Mouse (Mus musculus) heart, embryonic 14.5 days (tissue): ENCODE data around the gene Otud7b. TPM values are rescaled to one million over a fixed set of nuclear protein-coding genes. Genes with fewer than 3 reads are reported as not detected.

Experiments
- ATAC-seq: fragments of 200-750 bp; cut with Nextera tagmentation; 2 replicates; pipeline ENCODE4 v1.8.0; 2017; ENCODE audit warnings: low read depth, moderate TSS enrichment; ENCODE audit not compliant: insufficient number of reproducible peaks, insufficient read depth, low FRiP score
- H3K27ac ChIP-seq, 2 experiments: fragments of 200-500 bp in 1 of 2; fragments of 300-500 bp in 1 of 2; sonication (generic) in 1 of 2; replicated peaks in 1 of 2; 2 replicates each; pipeline ENCODE4 v1.5.1; 2012 to 2014; ENCODE audit warnings: low read depth in 2 of 2, low read length in 2 of 2, control low read depth in 1 of 2, mild to moderate bottlenecking in 1 of 2, mixed read lengths in 1 of 2; ENCODE audit not compliant: control insufficient read depth in 1 of 2, insufficient read depth in 1 of 2
- H3K27me3 ChIP-seq: fragments of 300-500 bp; sonication (generic); 2 replicates; pipeline ENCODE4 v1.6.1; 2014; ENCODE audit warnings: mild to moderate bottlenecking, low read length, control low read depth; ENCODE audit not compliant: control insufficient read depth, insufficient read depth
- H3K36me3 ChIP-seq: fragments of 300-500 bp; sonication (generic); 2 replicates; pipeline ENCODE4 v1.6.1; 2014; ENCODE audit warnings: mild to moderate bottlenecking, control low read depth, low read length, mixed read lengths; ENCODE audit not compliant: control insufficient read depth, insufficient read depth
- H3K4me1 ChIP-seq, 2 experiments: fragments of 200-500 bp in 1 of 2; fragments of 300-500 bp in 1 of 2; sonication (generic) in 1 of 2; 2 replicates each; pipeline ENCODE4 v1.6.1; 2012 to 2014; ENCODE audit warnings: low read length in 2 of 2, control low read depth in 1 of 2, mixed read lengths in 1 of 2; ENCODE audit not compliant: control insufficient read depth in 2 of 2, insufficient read depth in 2 of 2
- H3K4me2 ChIP-seq: fragments of 300-500 bp; sonication (generic); 2 replicates; pipeline ENCODE4 v1.6.1; 2014; ENCODE audit warnings: mild to moderate bottlenecking, low read length
- H3K4me3 ChIP-seq, 2 experiments: fragments of 200-500 bp in 1 of 2; fragments of 300-500 bp in 1 of 2; sonication (generic) in 1 of 2; 2 replicates each; pipeline ENCODE4 v1.5.1; 2012 to 2014; ENCODE audit warnings: low read length in 2 of 2, mild to moderate bottlenecking in 2 of 2, control low read depth in 1 of 2, low read depth in 1 of 2, moderate library complexity in 1 of 2; ENCODE audit not compliant: control insufficient read depth in 1 of 2, insufficient read depth in 1 of 2
- H3K9ac ChIP-seq: fragments of 300-500 bp; sonication (generic); 2 replicates; pipeline ENCODE4 v1.6.1; 2014; ENCODE audit warnings: mild to moderate bottlenecking, low read length
- H3K9me3 ChIP-seq: fragments of 300-500 bp; sonication (generic); 2 replicates; pipeline ENCODE4 v1.6.1; 2016; ENCODE audit warnings: low read length, control low read depth; ENCODE audit not compliant: control insufficient read depth
- WGBS: fragments of 180-500 bp; shearing (Covaris S2); extraction: QIAGEN DNeasy Blood & Tissue Kit; methylation state at CpG from one replicate; pipeline ENCODE4 v1.1.7; 2014; 5-methylcytosine and 5-hydroxymethylcytosine counted together
- polyA plus RNA-seq: library from polyadenylated mRNA; unstranded; fragments of >200 nt; fragmentation: Nextera tagmentation; extraction: Ambion mirVana; gene quantifications from 2 replicates; pipeline ENCODE4 v1.2.1, GENCODE M21; 2014

Otud7b gene
- polyA plus RNA-seq, 1 experiment from 2014 or later, result 12.6 TPM

DNA sequence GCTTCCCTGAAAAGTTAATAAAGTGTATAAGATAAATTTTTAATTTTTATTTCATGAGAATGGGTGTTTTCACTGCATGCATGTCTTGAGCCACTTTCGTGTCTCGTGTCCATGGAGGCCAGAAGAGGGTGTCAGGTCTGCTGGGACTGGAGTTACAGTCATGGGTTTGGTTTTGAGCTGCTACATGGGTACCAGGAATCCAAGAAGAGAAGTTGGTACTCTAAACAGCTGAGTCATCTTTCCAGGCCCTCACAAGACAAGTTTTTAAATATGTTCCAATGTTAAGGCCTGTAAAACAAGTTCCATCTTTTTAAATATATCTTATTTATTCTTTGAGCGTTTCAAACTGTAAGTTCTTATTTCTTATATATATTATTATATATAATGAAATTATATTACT, 40.1 kb upstream of the Otud7b start:
- 73% methylated on average over 3 of the region's 3 CpGs for WGBS
- Histone ChIP-seq H3K36me3 (no peaks in the 10 kb centered on the region), H3K9ac (no peak overlapping the region), H3K27ac (no peak overlapping the region), H3K4me3 (no peak overlapping the region), H3K9me3 (no peaks in the 10 kb centered on the region), H3K4me2 (no peak overlapping the region), H3K4me1 (no peaks in the 10 kb centered on the region), H3K27me3 (no peaks in the 10 kb centered on the region)
- ATAC-seq, result no peak

DNA sequence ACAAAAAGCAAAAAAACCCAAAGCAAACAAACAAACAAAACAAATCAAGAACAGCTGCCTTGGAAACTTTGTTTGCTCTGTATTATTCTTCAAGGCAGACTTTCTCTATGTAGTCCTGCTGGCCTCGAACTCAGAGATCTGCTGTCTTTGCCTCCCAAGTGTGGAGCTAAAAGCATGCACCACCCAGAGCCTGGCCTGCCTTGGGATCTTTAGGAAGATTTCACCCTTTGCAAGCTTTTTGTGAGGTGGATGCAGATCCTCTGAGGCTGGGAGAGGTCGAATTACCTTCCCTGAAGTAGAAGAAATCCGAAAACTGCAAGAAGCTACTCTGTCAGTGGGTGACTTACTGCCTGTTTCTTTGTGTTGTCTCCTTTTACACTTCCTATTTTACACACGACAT, 39.2 kb upstream of the Otud7b start:
- ATAC-seq, result no peak
- Histone ChIP-seq H3K4me1 (no peaks in the 10 kb centered on the region), H3K36me3 (no peaks in the 10 kb centered on the region), H3K9me3 (no peaks in the 10 kb centered on the region), H3K4me3 (no peak overlapping the region), H3K9ac (no peak overlapping the region), H3K4me2 (no peak overlapping the region), H3K27ac (no peak overlapping the region), H3K27me3 (no peaks in the 10 kb centered on the region)
- WGBS, result 41% methylated on average over 4 of the region's 4 CpGs

DNA sequence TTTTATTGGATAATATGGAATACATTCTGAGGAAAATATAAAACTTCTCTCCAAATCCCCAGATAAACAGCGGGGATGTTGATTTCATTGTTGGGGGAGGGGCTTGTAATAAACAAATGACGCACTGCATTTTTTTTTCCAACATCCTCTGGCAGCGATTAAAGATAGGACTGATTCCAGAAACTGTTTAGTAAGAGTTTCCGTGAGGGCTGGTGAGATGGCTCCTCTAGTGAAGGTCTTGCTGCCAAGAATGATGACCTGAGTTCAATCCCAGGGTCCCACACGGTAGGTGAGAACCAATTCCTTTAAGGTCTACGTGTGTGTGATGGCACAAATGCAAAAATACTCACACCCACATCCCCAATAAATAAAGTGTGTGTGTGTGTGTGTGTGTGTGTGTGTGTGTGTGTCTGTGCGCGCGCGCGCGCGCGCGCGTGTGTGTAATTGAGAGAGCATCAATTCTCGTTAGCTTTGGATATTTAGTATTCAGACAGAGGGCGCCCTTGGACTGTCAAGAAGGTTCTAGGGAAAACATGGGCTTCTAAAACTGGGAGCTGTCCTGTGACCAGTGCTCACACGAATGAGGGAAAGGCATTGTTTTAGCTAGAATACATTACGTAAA, 38.5 kb upstream of the Otud7b start:
- ATAC-seq, result no peak
- Histone ChIP-seq H3K27ac (no peak overlapping the region), H3K4me2 (peak overlapping the region; percentile 48), H3K9ac (no peak overlapping the region), H3K4me1 (no peaks in the 10 kb centered on the region), H3K4me3 (peak overlapping the region in 1 of 2 experiments; percentile 9; a peak in 1 of 4 replicates), H3K9me3 (no peaks in the 10 kb centered on the region), H3K36me3 (no peaks in the 10 kb centered on the region), H3K27me3 (no peaks in the 10 kb centered on the region)
- WGBS, result 26% methylated on average over 20 of the region's 20 CpGs

DNA sequence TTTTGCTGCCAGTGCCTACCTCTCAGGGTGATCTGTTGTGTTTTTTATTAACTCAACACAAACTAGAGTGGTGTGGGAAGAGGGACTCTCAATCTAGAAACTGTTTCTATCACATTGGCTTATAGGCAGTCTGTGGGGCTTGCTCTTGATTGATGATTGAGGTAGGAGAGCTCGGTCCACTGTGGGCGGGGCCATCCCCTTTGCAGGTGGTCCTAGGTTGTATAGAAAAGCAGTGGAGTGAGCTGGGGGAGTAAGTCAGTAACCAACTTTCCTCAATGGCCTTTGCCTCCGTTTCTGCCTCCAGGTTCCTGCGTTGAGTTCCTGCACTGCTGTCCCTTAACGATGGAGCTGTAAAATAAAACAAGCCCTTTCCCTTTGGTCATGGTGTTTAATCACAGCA, 37.6 kb upstream of the Otud7b start:
- no peak overlapping the region for H3K4me3 ChIP-seq
- WGBS, result 82% methylated on average over 5 of the region's 5 CpGs
- H3K36me3 ChIP-seq, result no peaks in the 10 kb centered on the region

DNA sequence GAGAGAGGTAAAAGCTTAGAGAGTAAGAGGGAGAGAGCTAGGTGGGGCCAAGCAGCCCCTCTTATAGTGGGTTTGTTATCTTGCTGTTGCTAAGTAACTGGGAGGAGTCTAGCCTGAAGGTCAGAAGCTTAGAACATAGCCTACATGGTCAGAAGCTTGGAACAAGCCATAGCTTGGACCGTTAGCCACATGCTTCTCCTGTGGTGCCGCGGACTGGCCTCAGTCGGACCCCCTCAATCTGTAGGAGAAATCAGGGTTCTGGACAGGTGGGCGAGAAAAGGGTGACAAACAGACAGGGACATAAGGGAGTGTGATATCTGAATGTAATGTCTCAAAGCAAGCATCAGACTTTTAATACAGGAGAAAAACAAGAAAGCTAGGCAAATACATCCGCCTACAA, 35.3 kb upstream of the Otud7b start:
- Histone ChIP-seq H3K4me2 (no peak overlapping the region), H3K9ac (no peak overlapping the region), H3K9me3 (no peaks in the 10 kb centered on the region), H3K4me1 (peaks cover 2 to 3% of the 10 kb centered on the region in 2 experiments; a peak in 2 of 4 replicates), H3K4me3 (no peak overlapping the region), H3K27me3 (no peaks in the 10 kb centered on the region), H3K27ac (no peak overlapping the region), H3K36me3 (no peaks in the 10 kb centered on the region)
- ATAC-seq, result no peak
- WGBS, result 87% methylated on average over 6 of the region's 6 CpGs

More for the DNA sequence above, 37.6 kb upstream of the Otud7b start:
- no peak for ATAC-seq
- no peaks in the 10 kb centered on the region for H3K27me3 ChIP-seq
- H3K9me3 ChIP-seq, result no peaks in the 10 kb centered on the region
- H3K9ac ChIP-seq, result no peak overlapping the region
- H3K27ac ChIP-seq, result no peak overlapping the region
- H3K4me2 ChIP-seq, result no peak overlapping the region
- no peaks in the 10 kb centered on the region for H3K4me1 ChIP-seq

DNA sequence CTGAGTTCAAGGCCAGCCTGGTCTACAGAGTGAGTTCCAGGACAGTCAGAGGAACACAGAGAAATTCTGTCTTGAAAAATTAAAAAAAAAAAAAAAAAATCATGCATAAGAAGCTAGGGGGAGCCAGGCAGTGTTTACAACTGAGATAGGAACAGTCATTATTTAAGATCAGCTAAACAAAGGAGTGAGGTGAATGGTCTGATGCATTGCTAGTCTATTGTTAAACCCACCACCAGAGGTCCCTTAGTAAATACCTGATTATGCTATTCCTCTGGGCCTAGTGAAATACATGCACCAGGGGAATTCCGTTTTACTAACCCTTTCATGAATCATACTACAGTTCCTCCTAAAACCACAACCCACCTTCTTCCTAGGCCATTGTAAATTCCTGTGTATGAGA, 34.8 kb upstream of the Otud7b start:
- Histone ChIP-seq H3K27me3 (no peaks in the 10 kb centered on the region), H3K4me1 (peaks cover 2 to 3% of the 10 kb centered on the region in 2 experiments; a peak in 2 of 4 replicates), H3K4me2 (no peak overlapping the region), H3K9ac (no peak overlapping the region), H3K4me3 (no peak overlapping the region), H3K9me3 (no peaks in the 10 kb centered on the region), H3K27ac (no peak overlapping the region), H3K36me3 (no peaks in the 10 kb centered on the region)
- 57% methylated on average over 1 of the region's 1 CpGs for WGBS
- ATAC-seq, result no peak

DNA sequence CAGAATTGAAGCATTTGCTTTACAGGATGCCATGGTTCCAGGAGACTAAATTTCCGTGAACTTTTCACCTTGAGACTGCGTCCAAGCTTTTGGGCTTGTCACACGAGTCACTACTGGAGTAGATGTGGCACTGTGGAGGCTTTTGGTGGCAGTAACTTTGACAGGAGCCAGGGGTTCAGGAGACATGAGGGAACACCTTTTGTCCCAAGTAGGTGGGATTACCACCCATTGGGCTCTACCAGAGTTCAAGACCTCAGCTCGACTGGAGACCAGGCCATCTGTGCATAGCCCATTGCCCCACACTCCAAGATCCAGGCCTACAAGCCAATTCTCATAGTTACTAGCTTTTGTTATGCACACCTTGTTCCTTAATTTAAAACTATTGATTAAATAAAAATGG, 34.1 kb upstream of the Otud7b start:
- Histone ChIP-seq H3K4me2 (no peak overlapping the region), H3K36me3 (no peaks in the 10 kb centered on the region), H3K27ac (no peak overlapping the region), H3K9me3 (no peaks in the 10 kb centered on the region), H3K4me1 (peaks cover 2 to 3% of the 10 kb centered on the region in 2 experiments; a peak in 2 of 4 replicates), H3K27me3 (no peaks in the 10 kb centered on the region), H3K9ac (no peak overlapping the region), H3K4me3 (no peak overlapping the region)
- no peak for ATAC-seq
- 68% methylated on average over 4 of the region's 4 CpGs for WGBS

DNA sequence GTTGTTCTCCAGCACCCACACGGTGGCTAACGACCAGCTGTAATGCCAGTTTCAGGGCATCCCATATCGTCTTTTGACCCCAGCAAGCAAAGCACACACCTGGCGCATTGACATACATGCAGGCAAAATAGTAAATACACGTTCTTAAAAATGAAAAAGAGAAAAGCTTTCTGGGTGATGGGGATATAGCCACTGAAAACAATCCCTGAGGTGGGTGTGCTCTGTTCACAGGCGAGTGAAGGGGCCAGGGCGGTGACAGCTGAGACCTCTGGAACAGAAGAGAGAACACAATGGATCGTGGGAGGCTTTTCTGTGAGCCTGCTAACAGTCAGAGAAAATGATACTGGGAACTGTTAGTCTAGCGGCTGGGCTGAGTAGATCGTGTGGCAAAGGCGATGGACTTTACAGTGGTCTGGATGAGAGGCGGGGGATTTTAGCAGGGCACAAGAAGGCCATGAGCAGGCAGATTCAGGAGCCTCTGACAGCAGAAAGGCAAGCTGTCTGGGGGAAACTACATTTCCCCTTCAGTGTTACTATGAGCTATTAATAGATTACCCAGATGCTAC, 31.3 kb upstream of the Otud7b start:
- Histone ChIP-seq H3K36me3 (no peaks in the 10 kb centered on the region), H3K9me3 (no peaks in the 10 kb centered on the region), H3K4me2 (peak overlapping the region; percentile 38), H3K27ac (peak overlapping the region; percentile 48 to 63; a peak in 3 of 4 replicates), H3K4me1 (peaks cover 2 to 3% of the 10 kb centered on the region in 2 experiments; a peak in 2 of 4 replicates), H3K9ac (peak overlapping the region; percentile 47; the same call in 1 of the 2 replicates), H3K4me3 (no peak overlapping the region), H3K27me3 (no peaks in the 10 kb centered on the region)
- 48% methylated on average over 12 of the region's 12 CpGs for WGBS
- no peak for ATAC-seq
